ENCODE assay signal across 32 mouse cellular contexts in the genomic region with DNA sequence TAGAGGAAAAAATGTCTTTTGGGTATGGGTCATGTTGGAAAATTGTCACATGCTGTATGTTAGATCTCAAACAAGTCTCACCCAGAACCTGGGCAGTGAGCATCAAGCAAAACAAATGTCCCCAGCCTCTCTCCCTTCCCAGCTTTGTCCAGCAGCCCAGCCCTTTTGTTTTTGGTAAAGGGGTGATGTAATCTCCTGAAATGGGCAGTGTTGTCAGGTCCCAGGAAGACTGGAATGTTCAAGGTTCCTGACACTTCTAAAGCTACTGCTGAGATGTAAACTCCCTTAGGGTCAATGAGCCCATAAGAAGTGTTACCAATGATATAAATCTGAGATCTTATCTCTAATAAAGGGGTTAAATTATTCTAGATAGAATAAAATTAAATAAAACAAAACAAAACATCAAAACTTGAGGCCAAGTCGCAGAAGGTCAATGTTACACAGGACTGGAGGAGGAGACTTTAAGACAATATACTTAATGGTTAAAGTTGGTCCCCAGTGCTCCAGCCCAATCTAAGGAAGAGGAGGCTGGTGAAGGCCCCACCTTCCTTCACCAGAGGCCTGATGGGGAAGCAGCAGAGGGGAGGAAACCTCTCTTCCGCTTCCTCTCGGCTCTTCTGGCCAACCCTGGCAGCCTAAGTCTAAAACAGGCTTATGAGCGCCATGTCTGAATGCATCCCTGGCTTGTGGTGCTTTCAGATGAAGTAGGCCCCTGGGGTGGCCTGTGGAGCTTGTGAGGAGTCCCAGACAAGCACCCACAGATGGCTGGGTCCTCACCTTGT.
DNase-seq lines count a peak whose midpoint lies in the region; ATAC-seq and TF ChIP-seq lines count a peak whose summit lies in the region.
"Had no signal": no experiment of that assay in that cellular context is flagged by ENCODE, and none has a peak within 500 bp of the region (broad histone marks: within the 10 kb centered on the region; RNA-seq: fewer than 3 reads in every experiment).

No protein-coding gene starts in this region.

- no peaks in the 10 kb centered on the region for H3K4me1 ChIP-seq in heart, postnatal 0 days (ENCODE audit: control insufficient read depth, insufficient read depth)
- H3K4me1 ChIP-seq in CH12.LX (ENCODE audit: control insufficient read depth in 1 of 2, insufficient read depth in 2 of 2), result peaks cover 2 to 25% of the 10 kb centered on the region in 2 experiments; a peak in 3 of 4 replicates
- H3K4me1 ChIP-seq: embryonic facial prominence, embryonic 12.5 days; forebrain, embryonic 15.5 days; hindbrain, embryonic 10.5 days; hindbrain, embryonic 15.5 days; kidney, embryonic 15.5 days; limb, embryonic 13.5 days; lung, embryonic 15.5 days; midbrain, embryonic 15.5 days; neural tube, embryonic 12.5 days had no signal

- no peak for DNase-seq in heart, postnatal 0 days (ENCODE audit: low spot score)
- no peak for DNase-seq in heart, adult 18-20 months
- DNase-seq in CH12.LX (ENCODE audit: extremely low read depth) (no peak), adipocyte (ENCODE audit: low spot score) (peak; percentile 23)
- no peak for DNase-seq in left cerebral cortex, postnatal 4 days
- no peak for DNase-seq in kidney, adult 8-10 months
- DNase-seq: adrenal gland, postnatal 10 days; B cell, adult 2 months; cerebellum, adult 8-10 months; cerebellum, postnatal 25 days; embryo, embryonic 11 days; gastrocnemius, postnatal 25 days; heart, postnatal 14 days; kidney, adult 11 months; kidney, postnatal 25 days; lung, postnatal 36 days; right cerebral cortex, postnatal 4 days had no signal

- TF ChIP-seq CTCF in heart, postnatal 0 days (IDR thresholded peaks at IDR 0.05; ENCODE audit: low read depth), result no peak
- TF ChIP-seq CTCF in CH12.LX (conservative IDR thresholded peaks at IDR 0.05 in 1 of 2, IDR thresholded peaks at IDR 0.05 in 1 of 2; ENCODE audit: low read depth in 2 of 2, low read length in 2 of 2), result no peak

- H3K27ac ChIP-seq in heart, postnatal 0 days (ENCODE audit: low read depth), result no peak overlapping the region
- no peak overlapping the region for H3K27ac ChIP-seq in CH12.LX (ENCODE audit: insufficient read depth, low read depth)
- H3K27ac ChIP-seq: embryonic facial prominence, embryonic 12.5 days; forebrain, embryonic 10.5 days; forebrain, embryonic 15.5 days; hindbrain, embryonic 10.5 days; hindbrain, embryonic 15.5 days; kidney, embryonic 15.5 days; layer of hippocampus, adult 2 months; left cerebral cortex, adult 2 months; limb, embryonic 13.5 days; lung, embryonic 15.5 days; midbrain, embryonic 15.5 days; neural tube, embryonic 12.5 days had no signal

- in situ Hi-C loops in CH12.LX (cut with MboI; ENCODE audit: low pct_ligation_motif_present, low pct_unique_long_range_greater_than_20kb, low sequenced_read_pairs), result no loop called here

- TF ChIP-seq RAD21 in CH12.LX (IDR thresholded peaks at IDR 0.05; ENCODE audit: low read depth, low read length), result no peak

- no peak overlapping the region for H3K4me3 ChIP-seq in heart, postnatal 0 days (ENCODE audit: low read depth, low read length)
- H3K4me3 ChIP-seq in CH12.LX (replicated peaks in 1 of 3; ENCODE audit: low read depth in 2 of 3, low read length in 2 of 3, poor library complexity in 1 of 3) (no peak overlapping the region), myocyte (no peak overlapping the region)
- H3K4me3 ChIP-seq: embryonic facial prominence, embryonic 12.5 days; forebrain, embryonic 10.5 days; forebrain, embryonic 15.5 days; hindbrain, embryonic 10.5 days; hindbrain, embryonic 15.5 days; kidney, embryonic 15.5 days; layer of hippocampus, adult 2 months; left cerebral cortex, adult 2 months; limb, embryonic 13.5 days; lung, embryonic 15.5 days; midbrain, embryonic 15.5 days; neural tube, embryonic 12.5 days had no signal

- TF ChIP-seq POLR2A in CH12.LX (IDR thresholded peaks at IDR 0.05; ENCODE audit: low read depth, low read length), result no peak
- TF ChIP-seq POLR2A in myocyte (IDR thresholded peaks at IDR 0.05; ENCODE audit: insufficient read length, low read depth), result peak; percentile 24

- no peak overlapping the region for H3K4me2 ChIP-seq in heart, postnatal 0 days (ENCODE audit: low read depth, low read length)
- H3K4me2 ChIP-seq in CH12.LX (ENCODE audit: insufficient read depth, low read depth, poor library complexity, severe bottlenecking) (no peak overlapping the region), myocyte (ENCODE audit: low read depth) (no peak overlapping the region)
- H3K4me2 ChIP-seq: embryonic facial prominence, embryonic 12.5 days; forebrain, embryonic 15.5 days; hindbrain, embryonic 15.5 days; kidney, embryonic 15.5 days; limb, embryonic 13.5 days; liver, embryonic 11.5 days; lung, embryonic 15.5 days; midbrain, embryonic 15.5 days; neural tube, embryonic 12.5 days had no signal

- TF ChIP-seq EP300 in heart, postnatal 0 days (IDR thresholded peaks at IDR 0.05; ENCODE audit: low read depth), result no peak
- TF ChIP-seq EP300 in CH12.LX (IDR thresholded peaks at IDR 0.05; ENCODE audit: low read length), result no peak

- peak; percentile 62; the same call in 1 of the 2 replicates for ATAC-seq in heart, postnatal 0 days (ENCODE audit: insufficient read depth, low read depth)
- ATAC-seq: forebrain, embryonic 15.5 days; inflammation-experienced regulatory T-cells, adult 6 months; midbrain, embryonic 15.5 days had no signal

- peaks cover 11% of the 10 kb centered on the region for H3K36me3 ChIP-seq in heart, postnatal 0 days (replicated peaks; ENCODE audit: control insufficient read depth, insufficient read depth, low read length)
- H3K36me3 ChIP-seq in CH12.LX (replicated peaks in 1 of 2; ENCODE audit: control insufficient read depth in 1 of 2, insufficient read depth in 1 of 2, low read length in 1 of 2), result peaks cover 3 to 23% of the 10 kb centered on the region in 2 experiments
- H3K36me3 ChIP-seq in myocyte (ENCODE audit: control insufficient read depth, insufficient read depth), result no peaks in the 10 kb centered on the region

- intact Hi-C loops in left cerebral cortex, postnatal 4 days (cut with DNase I), result no loop called here

- H3K79me2 ChIP-seq in CH12.LX (replicated peaks; ENCODE audit: control insufficient read depth, extremely low read depth, insufficient read depth, poor library complexity, severe bottlenecking), result no peaks in the 10 kb centered on the region
- no peaks in the 10 kb centered on the region for H3K79me2 ChIP-seq in myocyte (ENCODE audit: control insufficient read depth, insufficient read depth)

- WGBS in heart, postnatal 0 days, result 79% methylated on average over 4 of the region's 4 CpGs

- no peak overlapping the region for H3ac ChIP-seq in myocyte (ENCODE audit: control insufficient read depth, insufficient read length)

- dilution Hi-C loops in CH12.LX (cut with MboI; ENCODE audit: extremely low pct_ligation_motif_present, extremely low pct_unique_long_range_greater_than_20kb, low sequenced_read_pairs), result no loop called here

- no peaks in the 10 kb centered on the region for H3K27me3 ChIP-seq in heart, postnatal 0 days (ENCODE audit: control insufficient read depth, insufficient read depth, low read length)
- H3K27me3 ChIP-seq in CH12.LX (replicated peaks) (no peaks in the 10 kb centered on the region), myocyte (ENCODE audit: control insufficient read depth, insufficient read depth, insufficient read length) (no peaks in the 10 kb centered on the region)
- H3K27me3 ChIP-seq: embryonic facial prominence, embryonic 12.5 days; forebrain, embryonic 15.5 days; hindbrain, embryonic 15.5 days; kidney, embryonic 15.5 days; limb, embryonic 13.5 days; lung, embryonic 15.5 days; midbrain, embryonic 15.5 days; neural tube, embryonic 12.5 days had no signal

- no peak overlapping the region for H3K9ac ChIP-seq in heart, postnatal 0 days (replicated peaks; ENCODE audit: low read depth, low read length)
- peak overlapping the region; percentile 23; the same call in 1 of the 2 replicates for H3K9ac ChIP-seq in CH12.LX (ENCODE audit: insufficient read depth, low read depth)
- H3K9ac ChIP-seq: embryonic facial prominence, embryonic 12.5 days; forebrain, embryonic 15.5 days; hindbrain, embryonic 15.5 days; kidney, embryonic 15.5 days; limb, embryonic 13.5 days; lung, embryonic 15.5 days; midbrain, embryonic 15.5 days; neural tube, embryonic 12.5 days had no signal

- no peaks in the 10 kb centered on the region for H3K9me3 ChIP-seq in heart, postnatal 0 days (replicated peaks; ENCODE audit: control insufficient read depth, low read length)
- H3K9me3 ChIP-seq in CH12.LX (replicated peaks; ENCODE audit: low read length), result no peaks in the 10 kb centered on the region
- H3K9me3 ChIP-seq: embryonic facial prominence, embryonic 12.5 days; forebrain, embryonic 10.5 days; forebrain, embryonic 15.5 days; hindbrain, embryonic 10.5 days; hindbrain, embryonic 15.5 days; kidney, embryonic 15.5 days; limb, embryonic 13.5 days; lung, embryonic 15.5 days; midbrain, embryonic 15.5 days; neural tube, embryonic 12.5 days had no signal

TF ChIP-seq in CH12.LX, 34 proteins besides CTCF, POLR2A, EP300 and RAD21:
- TF ChIP-seq TBP (conservative IDR thresholded peaks at IDR 0.05; ENCODE audit: low read depth, low read length) (no peak), USF2 (conservative IDR thresholded peaks at IDR 0.05; ENCODE audit: low read depth, low read length) (no peak), CHD2 (IDR thresholded peaks at IDR 0.05; ENCODE audit: low read length) (0 out of 2 replicates have a peak, but pooled peaks have one; percentile 8), MEF2A (IDR thresholded peaks at IDR 0.05; ENCODE audit: borderline replicate concordance, low read depth, low read length) (0 out of 2 replicates have a peak, but pooled peaks have one; percentile 9)
TF ChIP-seq in CH12.LX: peak in this region for 2.

TF ChIP-seq in myocyte, 11 proteins besides CTCF, POLR2A, EP300 and RAD21:
- TF ChIP-seq REST (IDR thresholded peaks at IDR 0.05; ENCODE audit: insufficient read depth, insufficient read length), result no peak
- TF ChIP-seq CEBPB (IDR thresholded peaks at IDR 0.05; ENCODE audit: insufficient read depth, poor library complexity, severe bottlenecking), result peak; percentile 98
TF ChIP-seq in myocyte: peak in this region for 1.
